Mouse (Mus musculus) forebrain, embryonic 13.5 days (tissue): ENCODE data around the gene Atp2b2. TPM values are rescaled to one million over a fixed set of nuclear protein-coding genes. Genes with fewer than 3 reads are reported as not detected.

Source experiments
- ATAC-seq: fragments of 200-750 bp; cut with Nextera tagmentation; 2 replicates; pipeline ENCODE4 v1.8.0; 2017
- H3K27ac ChIP-seq: fragments of 300-500 bp; sonication (generic); 2 replicates; pipeline ENCODE4 v1.5.1; 2015; ENCODE audit warnings: inconsistent platforms, mild to moderate bottlenecking, moderate library complexity
- H3K27me3 ChIP-seq: fragments of 300-500 bp; sonication (generic); 2 replicates; pipeline ENCODE4 v1.6.1; 2015; ENCODE audit warnings: mild to moderate bottlenecking, inconsistent platforms
- H3K36me3 ChIP-seq: fragments of 300-500 bp; sonication (generic); 2 replicates; pipeline ENCODE4 v1.6.1; 2015; ENCODE audit warnings: mild to moderate bottlenecking, inconsistent platforms; ENCODE audit not compliant: poor library complexity, severe bottlenecking
- H3K4me1 ChIP-seq: fragments of 300-500 bp; sonication (generic); 2 replicates; pipeline ENCODE4 v1.6.1; 2015; ENCODE audit warnings: inconsistent platforms
- H3K4me2 ChIP-seq: fragments of 300-500 bp; sonication (generic); 2 replicates; pipeline ENCODE4 v1.6.1; 2015; ENCODE audit warnings: inconsistent platforms, mild to moderate bottlenecking, moderate library complexity
- H3K4me3 ChIP-seq: fragments of 300-500 bp; sonication (generic); 2 replicates; pipeline ENCODE4 v1.5.1; 2015; ENCODE audit warnings: mild to moderate bottlenecking, inconsistent platforms
- H3K9ac ChIP-seq: fragments of 300-500 bp; sonication (generic); 2 replicates; pipeline ENCODE4 v1.6.1; 2015; ENCODE audit warnings: mild to moderate bottlenecking, inconsistent platforms
- H3K9me3 ChIP-seq: fragments of 300-500 bp; sonication (generic); replicated peaks from 2 replicates; pipeline ENCODE4 v1.6.1; 2016; ENCODE audit warnings: inconsistent platforms
- WGBS: fragments of 180-500 bp; shearing (Covaris S2); methylation state at CpG from one replicate; pipeline ENCODE4 v1.1.7; 2015; 5-methylcytosine and 5-hydroxymethylcytosine counted together
- polyA plus RNA-seq: library from polyadenylated mRNA; unstranded; fragments of >200 nt; fragmentation: Nextera tagmentation; extraction: Ambion mirVana; gene quantifications from 2 replicates; pipeline ENCODE4 v1.2.1, GENCODE M21; 2015

The Atp2b2 gene
- polyA plus RNA-seq, 1 experiment from 2014 or later, result 15.5 TPM

GRCm38 (mm10) chr6:113969751-113970150 lies 72.7 kb downstream of the Atp2b2 start:
- Histone ChIP-seq H3K27me3 (no peaks in the 10 kb centered on the region), H3K27ac (no peak overlapping the region), H3K4me2 (no peak overlapping the region), H3K4me1 (peaks cover 20% of the 10 kb centered on the region), H3K9me3 (no peaks in the 10 kb centered on the region), H3K9ac (no peak overlapping the region), H3K4me3 (no peak overlapping the region), H3K36me3 (no peaks in the 10 kb centered on the region)
- ATAC-seq, result no peak
- WGBS, result 49% methylated on average over 3 of the region's 3 CpGs

DNA sequence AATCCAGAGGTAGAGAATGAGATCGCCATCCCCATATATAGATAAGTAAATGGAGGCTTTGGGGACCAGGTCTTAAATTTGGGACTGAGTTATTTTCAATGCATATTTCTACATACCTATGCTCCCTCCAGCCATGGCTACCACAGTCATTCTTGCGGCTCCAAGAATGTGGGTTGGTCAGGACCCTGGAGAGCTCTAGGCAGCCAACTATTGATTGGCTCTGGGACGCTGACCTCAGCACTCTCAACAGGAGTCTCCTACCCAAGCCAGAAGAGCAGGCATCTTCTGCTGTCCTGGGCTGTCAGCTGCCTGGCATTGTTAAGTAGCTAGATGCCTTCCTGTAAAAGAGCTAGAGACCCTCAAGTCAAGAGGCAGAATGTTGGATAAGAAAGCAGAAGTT lies 79.6 kb downstream of the Atp2b2 start:
- 15% methylated on average over 3 of the region's 3 CpGs for WGBS
- Histone ChIP-seq H3K9ac (no peak overlapping the region), H3K27me3 (no peaks in the 10 kb centered on the region), H3K4me1 (peaks cover 24% of the 10 kb centered on the region), H3K4me3 (no peak overlapping the region), H3K36me3 (no peaks in the 10 kb centered on the region), H3K4me2 (no peak overlapping the region), H3K9me3 (no peaks in the 10 kb centered on the region), H3K27ac (no peak overlapping the region)
- ATAC-seq, result no peak

GRCm38 (mm10) chr6:113961658-113962057 lies 80.8 kb downstream of the Atp2b2 start:
- WGBS, result 80% methylated on average over 2 of the region's 2 CpGs
- H3K9ac ChIP-seq, result no peak overlapping the region
- H3K36me3 ChIP-seq, result no peaks in the 10 kb centered on the region
- H3K27ac ChIP-seq, result no peak overlapping the region
- no peak for ATAC-seq
- peaks cover 29% of the 10 kb centered on the region for H3K4me1 ChIP-seq
- H3K4me3 ChIP-seq, result no peak overlapping the region
- H3K4me2 ChIP-seq, result no peak overlapping the region
- H3K9me3 ChIP-seq, result no peaks in the 10 kb centered on the region
- no peaks in the 10 kb centered on the region for H3K27me3 ChIP-seq

- Histone ChIP-seq H3K9me3 (no peaks in the 10 kb centered on the region), H3K9ac (no peak overlapping the region), H3K4me1 (peaks cover 19% of the 10 kb centered on the region), H3K27me3 (no peaks in the 10 kb centered on the region), H3K36me3 (no peaks in the 10 kb centered on the region), H3K4me2 (no peak overlapping the region), H3K27ac (no peak overlapping the region), H3K4me3 (no peak overlapping the region)
- 73% methylated on average over 1 of the region's 1 CpGs for WGBS
- ATAC-seq, result no peak
Observed at GRCm38 (mm10) chr6:113959336-113959735, 83.1 kb downstream of the Atp2b2 start.

- no peak overlapping the region for H3K4me3 ChIP-seq
- WGBS, result 62% methylated on average over 2 of the region's 2 CpGs
- H3K36me3 ChIP-seq, result no peaks in the 10 kb centered on the region
- no peak overlapping the region for H3K9ac ChIP-seq
- H3K4me2 ChIP-seq, result no peak overlapping the region
- H3K4me1 ChIP-seq, result peaks cover 19% of the 10 kb centered on the region
- H3K27me3 ChIP-seq, result no peaks in the 10 kb centered on the region
- H3K27ac ChIP-seq, result no peak overlapping the region
- no peak for ATAC-seq
- H3K9me3 ChIP-seq, result no peaks in the 10 kb centered on the region
Observed at GRCm38 (mm10) chr6:113958714-113959113, 83.7 kb downstream of the Atp2b2 start.

DNA sequence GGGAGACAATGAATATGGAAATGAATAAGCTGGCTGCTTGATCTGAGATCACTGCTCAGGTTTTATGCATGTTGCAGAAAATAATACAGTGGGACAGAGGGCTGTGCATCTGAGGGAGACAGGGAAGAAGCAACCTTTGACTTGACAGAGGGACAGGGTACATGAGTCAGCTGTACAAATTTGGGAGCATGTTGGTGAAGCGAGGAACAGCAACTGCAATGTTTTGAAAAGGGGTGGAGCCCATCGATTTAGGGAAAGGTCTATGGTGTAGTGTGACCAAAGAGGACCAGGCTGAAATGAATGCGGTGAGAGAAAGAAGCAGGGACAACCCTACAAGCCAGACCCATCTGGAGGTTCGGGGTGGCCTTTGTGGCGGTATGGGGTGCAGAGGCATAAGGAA lies 84.4 kb downstream of the Atp2b2 start:
- H3K4me2 ChIP-seq, result no peak overlapping the region
- H3K27me3 ChIP-seq, result no peaks in the 10 kb centered on the region
- no peaks in the 10 kb centered on the region for H3K36me3 ChIP-seq
- 87% methylated on average over 5 of the region's 5 CpGs for WGBS
- no peak overlapping the region for H3K27ac ChIP-seq
- peaks cover 19% of the 10 kb centered on the region for H3K4me1 ChIP-seq
- H3K9me3 ChIP-seq, result no peaks in the 10 kb centered on the region
- ATAC-seq, result no peak
- H3K9ac ChIP-seq, result no peak overlapping the region
- no peak overlapping the region for H3K4me3 ChIP-seq

DNA sequence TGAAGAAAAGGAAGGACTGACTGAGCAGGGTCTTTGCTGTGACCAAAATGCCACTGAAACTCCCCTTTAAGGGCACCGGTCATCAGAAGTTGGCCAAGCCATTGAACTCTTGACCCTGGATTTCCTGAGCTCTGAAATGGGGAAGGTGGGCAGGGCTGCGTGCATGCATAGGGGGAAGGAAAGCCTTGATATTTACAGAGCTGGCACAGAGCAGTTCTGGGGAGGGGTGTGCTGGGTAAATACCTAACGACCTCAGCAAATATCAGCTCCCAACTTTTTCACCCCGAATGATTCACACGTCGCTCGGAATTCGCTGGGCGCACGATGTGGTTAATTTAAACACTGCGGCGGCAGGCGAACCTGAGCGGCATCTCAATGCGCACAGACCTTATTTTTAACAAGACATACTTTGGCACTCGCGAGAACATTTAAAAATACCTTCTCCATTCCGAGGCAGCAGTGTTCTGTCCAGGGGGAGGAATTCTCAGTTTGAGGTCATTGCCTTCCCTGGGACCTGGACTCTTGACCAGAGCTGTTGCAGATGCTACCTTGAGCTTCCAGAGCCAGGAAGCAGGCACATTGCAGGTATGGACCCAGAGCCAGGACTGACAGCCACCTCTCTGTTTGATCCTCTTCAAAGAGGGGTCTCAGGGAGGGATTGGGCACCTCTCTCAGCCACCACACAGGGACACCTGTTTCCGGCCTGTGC lies 85.0 kb downstream of the Atp2b2 start:
- H3K36me3 ChIP-seq, result no peaks in the 10 kb centered on the region
- no peak overlapping the region for H3K27ac ChIP-seq
- H3K9ac ChIP-seq, result no peak overlapping the region
- peaks cover 19% of the 10 kb centered on the region for H3K4me1 ChIP-seq
- ATAC-seq, result no peak
- no peak overlapping the region for H3K4me3 ChIP-seq
- no peaks in the 10 kb centered on the region for H3K27me3 ChIP-seq
- WGBS, result 79% methylated on average over 19 of the region's 19 CpGs
- no peak overlapping the region for H3K4me2 ChIP-seq
- H3K9me3 ChIP-seq, result no peaks in the 10 kb centered on the region

DNA sequence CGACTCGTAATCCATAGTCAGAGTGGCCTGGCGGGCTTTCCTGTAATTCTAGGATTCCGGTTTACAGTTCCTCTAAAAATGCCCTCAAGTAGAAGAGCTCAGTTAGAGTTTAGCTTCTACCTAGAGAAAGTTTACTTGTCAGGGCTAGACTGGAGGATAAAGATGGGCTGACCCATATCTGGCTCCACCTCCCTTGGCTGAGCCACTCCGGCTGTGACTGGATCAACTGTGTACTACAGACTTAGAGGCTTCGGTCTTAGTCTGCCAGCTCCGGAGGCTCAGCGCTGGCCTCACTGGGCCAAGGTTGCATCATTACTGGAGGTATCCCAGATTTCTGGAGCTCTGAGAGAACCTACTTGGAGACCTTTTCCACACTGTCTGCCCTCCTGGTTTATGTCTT lies 94.9 kb downstream of the Atp2b2 start:
- Histone ChIP-seq H3K4me1 (peaks cover 4% of the 10 kb centered on the region; the same call in 1 of the 2 replicates), H3K9ac (no peak overlapping the region), H3K4me2 (no peak overlapping the region), H3K27me3 (0 out of 2 replicates have a peak, but pooled peaks cover 4% of the 10 kb centered on the region), H3K4me3 (no peak overlapping the region), H3K9me3 (no peaks in the 10 kb centered on the region), H3K27ac (no peak overlapping the region), H3K36me3 (no peaks in the 10 kb centered on the region)
- no peak for ATAC-seq
- WGBS, result 92% methylated on average over 8 of the region's 8 CpGs

DNA sequence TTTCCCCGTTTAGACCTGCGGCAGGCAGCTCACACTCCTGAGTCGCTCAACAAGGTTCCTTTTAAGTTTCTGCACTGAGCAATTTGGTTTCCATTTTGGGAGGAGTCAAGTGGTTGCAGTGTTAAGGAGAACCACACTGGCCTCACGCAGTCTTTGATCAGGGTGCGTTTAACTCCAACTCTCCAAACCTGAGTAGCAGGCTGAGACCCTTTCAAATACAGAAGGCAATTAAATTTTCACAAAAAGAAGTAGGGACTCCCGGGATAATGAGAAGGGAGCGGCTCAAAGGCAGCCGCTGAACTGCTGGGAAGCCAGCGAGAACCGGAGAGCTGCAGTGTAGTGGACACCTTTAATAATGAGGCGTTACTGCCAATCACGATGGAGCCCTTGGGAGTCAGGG lies 100.1 kb downstream of the Atp2b2 start:
- Histone ChIP-seq H3K36me3 (no peaks in the 10 kb centered on the region), H3K27ac (0 out of 2 replicates have a peak overlapping the region, but pooled peaks have one; percentile 0), H3K9me3 (no peaks in the 10 kb centered on the region), H3K4me1 (peaks cover 30% of the 10 kb centered on the region), H3K27me3 (0 out of 2 replicates have a peak, but pooled peaks cover 4% of the 10 kb centered on the region), H3K9ac (no peak overlapping the region), H3K4me3 (no peak overlapping the region), H3K4me2 (peak overlapping the region; percentile 18; the same call in 1 of the 2 replicates)
- WGBS, result 5% methylated on average over 12 of the region's 12 CpGs
- peak; percentile 13; the same call in 1 of the 2 replicates for ATAC-seq

GRCm38 (mm10) chr6:113941324-113941723 lies 101.1 kb downstream of the Atp2b2 start:
- H3K4me1 ChIP-seq, result peaks cover 40% of the 10 kb centered on the region
- H3K9me3 ChIP-seq, result no peaks in the 10 kb centered on the region
- H3K9ac ChIP-seq, result no peak overlapping the region
- H3K4me2 ChIP-seq, result no peak overlapping the region
- no peak overlapping the region for H3K4me3 ChIP-seq
- 0 out of 2 replicates have a peak, but pooled peaks cover 4% of the 10 kb centered on the region for H3K27me3 ChIP-seq
- no peak for ATAC-seq
- H3K27ac ChIP-seq, result no peak overlapping the region
- H3K36me3 ChIP-seq, result no peaks in the 10 kb centered on the region
- WGBS, result 87% methylated on average over 5 of the region's 5 CpGs

- peaks cover 51% of the 10 kb centered on the region for H3K4me1 ChIP-seq
- H3K9me3 ChIP-seq, result no peaks in the 10 kb centered on the region
- no peaks in the 10 kb centered on the region for H3K36me3 ChIP-seq
- no peak for ATAC-seq
- H3K4me2 ChIP-seq, result no peak overlapping the region
- no peak overlapping the region for H3K27ac ChIP-seq
- H3K9ac ChIP-seq, result no peak overlapping the region
- 0 out of 2 replicates have a peak, but pooled peaks cover 4% of the 10 kb centered on the region for H3K27me3 ChIP-seq
- WGBS, result 93% methylated on average over 8 of the region's 8 CpGs
- no peak overlapping the region for H3K4me3 ChIP-seq
Observed at GRCm38 (mm10) chr6:113939442-113939841, 103.0 kb downstream of the Atp2b2 start.

GRCm38 (mm10) chr6:113936811-113937508 lies 105.5 kb downstream of the Atp2b2 start:
- no peaks in the 10 kb centered on the region for H3K36me3 ChIP-seq

More at GRCm38 (mm10) chr6:113936811-113937508, 105.5 kb downstream of the Atp2b2 start:
- H3K4me2 ChIP-seq, result no peak overlapping the region
- H3K4me1 ChIP-seq, result peaks cover 51% of the 10 kb centered on the region
- 21% methylated on average over 6 of the region's 6 CpGs for WGBS
- H3K9me3 ChIP-seq, result no peaks in the 10 kb centered on the region
- H3K27ac ChIP-seq, result peak overlapping the region; percentile 66
- no peaks in the 10 kb centered on the region for H3K27me3 ChIP-seq
- H3K9ac ChIP-seq, result no peak overlapping the region
- ATAC-seq, result peak; percentile 72
- no peak overlapping the region for H3K4me3 ChIP-seq
